Mouse (Mus musculus) ZHBTc4 (cell line): ENCODE results near the gene Fam13c.

Experiments used
- DNase-seq: peaks from one replicate; pipeline ENCODE4 v3.0.0-alpha.2; 2011; ENCODE audit warnings: low read depth, low spot score

Fam13c gene

GRCm38 (mm10) chr10:70458574-70459263, 18.4 kb downstream of the Fam13c start:
- no peak for DNase-seq

- DNase-seq, result no peak
Observed at GRCm38 (mm10) chr10:70465638-70466037, 25.4 kb downstream of the Fam13c start.

GRCm38 (mm10) chr10:70470836-70471235, 30.6 kb downstream of the Fam13c start:
- peak; percentile 73 for DNase-seq

GRCm38 (mm10) chr10:70477741-70478145, 37.5 kb downstream of the Fam13c start:
- no peak for DNase-seq

- DNase-seq, result no peak
Observed at GRCm38 (mm10) chr10:70483736-70484135, 43.5 kb downstream of the Fam13c start.

GRCm38 (mm10) chr10:70484568-70485286, 44.4 kb downstream of the Fam13c start:
- DNase-seq, result no peak

- DNase-seq, result peak; percentile 66
Observed at GRCm38 (mm10) chr10:70485287-70485612, 45.0 kb downstream of the Fam13c start.

- DNase-seq, result no peak
Observed at GRCm38 (mm10) chr10:70486651-70487050, 46.4 kb downstream of the Fam13c start.

- DNase-seq, result no peak
Observed at GRCm38 (mm10) chr10:70493891-70494290, 53.6 kb downstream of the Fam13c start.

- no peak for DNase-seq
Observed at GRCm38 (mm10) chr10:70494441-70494840, 54.2 kb downstream of the Fam13c start.

GRCm38 (mm10) chr10:70495106-70496104, 55.1 kb downstream of the Fam13c start:
- DNase-seq, result no peak

- no peak for DNase-seq
Observed at GRCm38 (mm10) chr10:70496938-70497337, 56.7 kb downstream of the Fam13c start.

- DNase-seq, result no peak
Observed at GRCm38 (mm10) chr10:70498328-70498727, 58.0 kb downstream of the Fam13c start.

- no peak for DNase-seq
Observed at GRCm38 (mm10) chr10:70499246-70499645, 59.0 kb downstream of the Fam13c start.

- DNase-seq, result no peak
Observed at GRCm38 (mm10) chr10:70504871-70505270, 64.6 kb downstream of the Fam13c start.

GRCm38 (mm10) chr10:70505395-70505794, 65.1 kb downstream of the Fam13c start:
- DNase-seq, result no peak

GRCm38 (mm10) chr10:70505842-70506241, 65.6 kb downstream of the Fam13c start:
- no peak for DNase-seq

GRCm38 (mm10) chr10:70506499-70507168, 66.4 kb downstream of the Fam13c start:
- DNase-seq, result peak; percentile 31

GRCm38 (mm10) chr10:70507880-70508279, 67.6 kb downstream of the Fam13c start:
- peak; percentile 64 for DNase-seq

- DNase-seq, result no peak
Observed at GRCm38 (mm10) chr10:70514848-70515247, 74.6 kb downstream of the Fam13c start.

GRCm38 (mm10) chr10:70516661-70517060, 76.4 kb downstream of the Fam13c start:
- DNase-seq, result no peak
